ENCODE assay signal across 19 mouse cellular contexts in the genomic region with DNA sequence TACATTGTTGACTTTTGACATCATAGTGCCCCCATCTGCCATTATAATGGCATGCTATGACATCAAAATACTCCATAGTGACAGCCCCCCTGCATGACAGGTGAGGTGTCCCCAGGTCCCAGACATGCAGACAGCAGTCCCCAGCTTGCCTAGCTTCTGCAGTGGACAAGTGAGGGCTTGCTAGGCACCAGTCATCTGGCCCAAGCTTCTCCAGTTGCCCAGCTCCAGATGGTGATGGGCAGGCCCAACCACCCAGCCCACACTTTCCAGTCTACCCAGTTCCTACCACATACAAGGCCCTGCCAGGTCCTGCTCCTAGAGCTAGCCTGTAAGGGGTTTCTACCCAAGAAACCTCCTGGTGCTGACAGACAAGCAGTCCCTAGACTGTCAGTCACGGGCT. TPM values are rescaled to one million over a fixed set of nuclear protein-coding genes. Genes with fewer than 3 reads are reported as not detected.
"Had no signal": no experiment of that assay in that cellular context is flagged by ENCODE, and none has a peak within 500 bp of the region (broad histone marks: within the 10 kb centered on the region; RNA-seq: fewer than 3 reads in every experiment).

No protein-coding gene starts in this region.

- H3K4me2 ChIP-seq: lung, embryonic 15.5 days; midbrain, embryonic 11.5 days; midbrain, embryonic 13.5 days; midbrain, embryonic 15.5 days; neural tube, embryonic 12.5 days; stomach, embryonic 15.5 days had no signal

- H3K27me3 ChIP-seq: lung, embryonic 15.5 days; midbrain, embryonic 13.5 days; midbrain, embryonic 15.5 days; neural tube, embryonic 12.5 days; stomach, embryonic 15.5 days had no signal

- H3K36me3 ChIP-seq: lung, embryonic 15.5 days; midbrain, embryonic 13.5 days; midbrain, embryonic 15.5 days; neural tube, embryonic 12.5 days; stomach, embryonic 15.5 days had no signal

- H3K9me3 ChIP-seq: lung, embryonic 15.5 days; midbrain, embryonic 13.5 days; midbrain, embryonic 15.5 days; neural tube, embryonic 12.5 days; stomach, embryonic 15.5 days had no signal

- H3K4me1 ChIP-seq: lung, embryonic 15.5 days; megakaryocyte, embryonic 14.5 days; midbrain, embryonic 13.5 days; midbrain, embryonic 15.5 days; neural tube, embryonic 12.5 days had no signal

- DNase-seq: liver, postnatal 0 days; lung, adult 2 months; lung, postnatal 14 days; lung, postnatal 36 days; right cerebral cortex, postnatal 14 days; thymus, adult 2 months; thymus, postnatal 36 days had no signal

- H3K4me3 ChIP-seq: lung, embryonic 15.5 days; midbrain, embryonic 13.5 days; midbrain, embryonic 15.5 days; neural tube, embryonic 12.5 days; stomach, embryonic 15.5 days had no signal

- H3K9ac ChIP-seq: liver, postnatal 0 days; lung, embryonic 15.5 days; midbrain, embryonic 13.5 days; midbrain, embryonic 15.5 days; neural tube, embryonic 12.5 days; stomach, embryonic 15.5 days had no signal

- ATAC-seq: liver, postnatal 0 days; lung, postnatal 0 days; midbrain, embryonic 13.5 days; midbrain, embryonic 15.5 days had no signal

- H3K27ac ChIP-seq: lung, embryonic 15.5 days; macrophage; midbrain, embryonic 13.5 days; midbrain, embryonic 15.5 days; neural tube, embryonic 12.5 days; stomach, embryonic 15.5 days; stomach, postnatal 0 days had no signal

RNA-seq across cellular contexts. Expression of a gene that starts 21.6 kb away (rescaled TPM):
- total RNA-seq: midbrain, postnatal 0 days had no signal
- polyA plus RNA-seq: macrophage; midbrain, embryonic 11.5 days; midbrain, embryonic 13.5 days; midbrain, embryonic 15.5 days; midbrain, postnatal 0 days; neural tube, embryonic 14.5 days; stomach, postnatal 0 days had no signal
